28 mouse cellular contexts compared by ENCODE assay signal in the genomic region with DNA sequence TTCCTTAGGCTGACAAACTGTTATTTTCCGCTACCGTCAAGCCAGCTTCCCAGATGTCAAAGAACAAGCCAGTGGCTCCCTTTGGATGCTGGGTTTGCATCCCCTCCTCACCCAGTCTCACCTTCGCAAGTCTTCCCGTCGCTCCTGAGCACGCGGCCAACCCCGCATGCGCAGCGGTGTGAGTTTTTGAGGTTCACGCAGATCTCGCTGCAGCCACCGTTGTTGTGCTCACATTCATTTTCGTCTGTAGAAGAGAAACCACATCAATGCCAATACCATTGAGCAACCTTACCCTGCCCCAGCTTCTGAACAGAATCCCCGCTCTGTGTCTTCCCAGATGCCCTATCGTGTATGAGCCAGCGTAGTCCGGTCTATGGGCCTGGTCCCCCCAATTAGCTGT. TPM values are rescaled to one million over a fixed set of nuclear protein-coding genes. Genes with fewer than 3 reads are reported as not detected.
DNase-seq lines count a peak whose midpoint lies in the region; ATAC-seq lines count a peak whose summit lies in the region.
"Had no signal": no experiment of that assay in that cellular context is flagged by ENCODE, and none has a peak within 500 bp of the region (broad histone marks: within the 10 kb centered on the region; RNA-seq: fewer than 3 reads in every experiment).

No protein-coding gene starts in this region.

- no peak overlapping the region for H3K27ac ChIP-seq in forebrain, embryonic 11.5 days (ENCODE audit: low read depth, low read length)
- no peak overlapping the region for H3K27ac ChIP-seq in forebrain, embryonic 14.5 days (ENCODE audit: low read depth, low read length)
- H3K27ac ChIP-seq: embryonic facial prominence, embryonic 10.5 days; embryonic facial prominence, embryonic 12.5 days; forebrain, embryonic 12.5 days; forebrain, embryonic 15.5 days had no signal

- no peak for ATAC-seq in forebrain, embryonic 11.5 days (replicated peaks; ENCODE audit: low FRiP score)
- ATAC-seq in forebrain, embryonic 14.5 days, result no peak
- ATAC-seq: forebrain, embryonic 15.5 days; forebrain, postnatal 0 days; Patski had no signal

- peak; percentile 41 for DNase-seq in forebrain, embryonic 11.5 days (ENCODE audit: low spot score)
- DNase-seq in forebrain, embryonic 14.5 days (ENCODE audit: low spot score), result no peak
- peak; percentile 60 for DNase-seq in CD4-positive helper T cell, adult 2 months (ENCODE audit: low read depth, low spot score)
- DNase-seq in T-cell, adult 2 months (ENCODE audit: low spot score), result peak; percentile 10
- peak; percentile 70 for DNase-seq in naive thymus-derived CD4-positive, alpha-beta T cell, adult 2 months (ENCODE audit: low read depth)
- DNase-seq in lung, postnatal 4 days, result no peak
- no peak for DNase-seq in heart, adult 18-20 months
- no peak for DNase-seq in adipocyte (ENCODE audit: low spot score)
- DNase-seq: adrenal gland, adult 8-10 months; adrenal gland, postnatal 25 days; cerebellum, adult 11 months; cerebellum, adult 18-20 months; cerebellum, adult 8-10 months; cerebellum, postnatal 10 days; cerebellum, postnatal 25 days; forebrain, postnatal 0 days had no signal

- H3K27me3 ChIP-seq in forebrain, embryonic 11.5 days (ENCODE audit: control insufficient read depth, insufficient read depth, low read length), result no peaks in the 10 kb centered on the region
- H3K27me3 ChIP-seq in forebrain, embryonic 14.5 days (replicated peaks; ENCODE audit: control insufficient read depth, insufficient read depth, low read length), result no peaks in the 10 kb centered on the region
- H3K27me3 ChIP-seq: CH12.LX; embryonic facial prominence, embryonic 12.5 days; forebrain, embryonic 12.5 days; forebrain, embryonic 15.5 days; Patski had no signal

- WGBS in forebrain, embryonic 11.5 days, result 96% methylated on average over 18 of the region's 18 CpGs
- 94% methylated on average over 18 of the region's 18 CpGs for WGBS in forebrain, embryonic 14.5 days

- H3K4me2 ChIP-seq in forebrain, embryonic 11.5 days (ENCODE audit: low read depth, low read length, severe bottlenecking), result no peak overlapping the region
- no peak overlapping the region for H3K4me2 ChIP-seq in forebrain, embryonic 14.5 days (ENCODE audit: low read length)
- H3K4me2 ChIP-seq: embryonic facial prominence, embryonic 12.5 days; forebrain, embryonic 12.5 days; forebrain, embryonic 15.5 days had no signal

- no peak overlapping the region for H3K4me3 ChIP-seq in forebrain, embryonic 11.5 days (ENCODE audit: low read depth, low read length)
- no peak overlapping the region for H3K4me3 ChIP-seq in forebrain, embryonic 14.5 days (ENCODE audit: low read depth, low read length)
- H3K4me3 ChIP-seq: embryonic facial prominence, embryonic 10.5 days; embryonic facial prominence, embryonic 12.5 days; forebrain, embryonic 12.5 days; forebrain, embryonic 15.5 days had no signal

- no peaks in the 10 kb centered on the region for H3K36me3 ChIP-seq in forebrain, embryonic 11.5 days (ENCODE audit: control insufficient read depth, insufficient read depth, low read length)
- H3K36me3 ChIP-seq in forebrain, embryonic 14.5 days (ENCODE audit: control insufficient read depth, insufficient read depth, low read length), result no peaks in the 10 kb centered on the region
- H3K36me3 ChIP-seq: embryonic facial prominence, embryonic 10.5 days; embryonic facial prominence, embryonic 12.5 days; forebrain, embryonic 12.5 days; forebrain, embryonic 15.5 days; G1E had no signal

- no peaks in the 10 kb centered on the region for H3K9me3 ChIP-seq in forebrain, embryonic 11.5 days (ENCODE audit: control insufficient read depth, low read length)
- no peaks in the 10 kb centered on the region for H3K9me3 ChIP-seq in forebrain, embryonic 14.5 days (replicated peaks; ENCODE audit: control insufficient read depth, low read length)
- H3K9me3 ChIP-seq: embryonic facial prominence, embryonic 10.5 days; embryonic facial prominence, embryonic 12.5 days; forebrain, embryonic 12.5 days; forebrain, embryonic 15.5 days; G1E had no signal

- H3K4me1 ChIP-seq in forebrain, embryonic 11.5 days (replicated peaks; ENCODE audit: control insufficient read depth, insufficient read depth, low read length), result no peaks in the 10 kb centered on the region
- no peaks in the 10 kb centered on the region for H3K4me1 ChIP-seq in forebrain, embryonic 14.5 days (ENCODE audit: control insufficient read depth, insufficient read depth, low read length)
- H3K4me1 ChIP-seq: embryonic facial prominence, embryonic 12.5 days; forebrain, embryonic 12.5 days; forebrain, embryonic 15.5 days had no signal

- no peak overlapping the region for H3K9ac ChIP-seq in forebrain, embryonic 11.5 days (ENCODE audit: low read length)
- H3K9ac ChIP-seq in forebrain, embryonic 14.5 days (ENCODE audit: low read length), result no peak overlapping the region
- H3K9ac ChIP-seq: embryonic facial prominence, embryonic 12.5 days; forebrain, embryonic 12.5 days; forebrain, embryonic 15.5 days; forebrain, postnatal 0 days had no signal

RNA-seq across cellular contexts. Expression of gene Oit3, which starts 5.8 kb away (rescaled TPM):
- 0.23 and 0.72 TPM in 2 replicates for polyA plus RNA-seq in forebrain, embryonic 11.5 days (2014; fragmentation: Nextera tagmentation; extraction: Ambion mirVana)
- polyA plus RNA-seq in forebrain, embryonic 14.5 days (2014; fragmentation: Nextera tagmentation; extraction: Ambion mirVana), result 0.41 TPM in 1 of 2 replicates, not detected in the other
- total RNA-seq in heart, adult 18-20 months (2021), result not detected
- polyA plus RNA-seq: G1E had no signal

RNA-seq across cellular contexts. Expression of gene Pla2g12b, which starts 32.3 kb away (rescaled TPM):
- not detected in 2 replicates for polyA plus RNA-seq in forebrain, embryonic 11.5 days (2014; fragmentation: Nextera tagmentation; extraction: Ambion mirVana)
- polyA plus RNA-seq in forebrain, embryonic 14.5 days (2014; fragmentation: Nextera tagmentation; extraction: Ambion mirVana), result not detected in 2 replicates
- total RNA-seq in heart, adult 18-20 months (2021), result not detected
- total RNA-seq: adrenal gland, adult 18-20 months; adrenal gland, adult 8-10 months; adrenal gland, postnatal 25 days; CH12.LX; forebrain, postnatal 0 days; G1E had no signal
- polyA plus RNA-seq: brain, embryonic 14.5 days; C2C12; cortical plate, adult 2 months; embryonic facial prominence, embryonic 10.5 days; embryonic facial prominence, embryonic 12.5 days; embryonic facial prominence, embryonic 14.5 days; forebrain, embryonic 12.5 days; forebrain, embryonic 15.5 days; forebrain, postnatal 0 days; G1E; Patski had no signal

RNA-seq across cellular contexts. Expression of gene Gm10273, which starts 40.3 kb away (rescaled TPM):
- 1.4 and 7.5 TPM in 2 replicates for polyA plus RNA-seq in forebrain, embryonic 11.5 days (2014; fragmentation: Nextera tagmentation; extraction: Ambion mirVana)
- not detected in 2 replicates for polyA plus RNA-seq in forebrain, embryonic 14.5 days (2014; fragmentation: Nextera tagmentation; extraction: Ambion mirVana)
- total RNA-seq in heart, adult 18-20 months (2021), result 100 to 1,000 TPM; 149 to 195 TPM
- polyA plus RNA-seq: embryonic facial prominence, embryonic 14.5 days; forebrain, embryonic 15.5 days had no signal

Comparison
In these comparisons a context has a peak if more than half of its experiments do, and no peak if none do; other contexts are left out.
1. DNase-seq: peak in forebrain, embryonic 11.5 days (single experiment), CD4-positive helper T cell, adult 2 months (single experiment), T-cell, adult 2 months (single experiment) and naive thymus-derived CD4-positive, alpha-beta T cell, adult 2 months (single experiment); none in forebrain, embryonic 14.5 days (single experiment), lung, postnatal 4 days (0 of 2), heart, adult 18-20 months (0 of 2) and adipocyte (single experiment).